Mouse (Mus musculus) embryonic fibroblast, embryonic 13.5 days (primary cell): ENCODE measurements at regions not wholly inside any gene's neighbourhood (a gene's known extent, or its start where the extent isn't known, plus 50 kb on each side); places are given as distances from the start of the nearest gene placed in this dataset.

Experiments
- CTCF ChIP-seq: IDR thresholded peaks from 2 replicates; pipeline ENCODE4 v1.5.1; 2011; ENCODE audit warnings: mild to moderate bottlenecking, control low read depth, low read length, moderate library complexity, borderline replicate concordance; ENCODE audit not compliant: insufficient read depth
- POLR2A ChIP-seq: IDR thresholded peaks from 2 replicates; pipeline ENCODE4 v1.6.1; 2011; ENCODE audit warnings: low read depth, mild to moderate bottlenecking, control low read depth, low read length, moderate library complexity

- TF ChIP-seq CTCF (no peak), POLR2A (no peak)
These were observed 111.2 kb downstream of the CK137956 start for GRCm38 (mm10) chr4:127859505-127859904.
